Mouse (Mus musculus): ENCODE measurements around the gene Lrmp.
"Not testable (repeated sequence)": the region's sequence is repeated elsewhere in the genome, so short reads cannot be mapped to it uniquely, and the experiment has no call there.

Gene Lrmp

DNA sequence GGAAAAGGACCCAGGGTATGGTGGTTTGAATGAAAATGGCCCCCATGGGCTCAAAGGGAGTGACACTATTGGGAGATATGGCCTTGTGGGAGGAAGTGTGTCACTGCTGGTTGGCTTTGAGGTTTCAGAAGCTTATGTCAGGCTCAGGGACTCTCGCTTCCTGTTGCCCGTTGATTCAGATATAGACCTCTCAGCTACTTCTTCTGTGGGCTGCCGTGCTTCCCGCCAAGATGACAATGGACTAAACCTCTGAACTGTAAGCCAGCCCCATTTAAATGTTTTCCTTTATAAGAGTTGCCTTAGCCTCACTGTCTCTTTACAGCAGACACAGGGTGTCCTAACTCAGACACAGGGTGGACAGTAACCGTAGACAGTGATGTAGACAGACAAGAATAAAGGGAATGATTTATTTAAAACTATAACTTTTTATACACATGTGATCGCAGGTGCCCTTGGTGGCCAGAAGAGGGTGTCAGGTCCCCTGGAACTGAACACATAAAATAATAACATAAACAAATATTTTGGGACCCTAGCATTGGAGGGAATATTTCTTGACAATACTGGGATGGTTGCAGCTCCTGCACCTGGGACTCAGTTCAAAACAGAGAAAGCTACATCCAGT is at the start of gene Lrmp:
Gene Lrmp, plus strand, starts transcription at position 178 of the 622 bp plus-strand sequence.
- peak in 1 of 2 experiments; percentile 57 for DNase-seq (ENCODE audit: low spot score in 2 of 2)

DNA sequence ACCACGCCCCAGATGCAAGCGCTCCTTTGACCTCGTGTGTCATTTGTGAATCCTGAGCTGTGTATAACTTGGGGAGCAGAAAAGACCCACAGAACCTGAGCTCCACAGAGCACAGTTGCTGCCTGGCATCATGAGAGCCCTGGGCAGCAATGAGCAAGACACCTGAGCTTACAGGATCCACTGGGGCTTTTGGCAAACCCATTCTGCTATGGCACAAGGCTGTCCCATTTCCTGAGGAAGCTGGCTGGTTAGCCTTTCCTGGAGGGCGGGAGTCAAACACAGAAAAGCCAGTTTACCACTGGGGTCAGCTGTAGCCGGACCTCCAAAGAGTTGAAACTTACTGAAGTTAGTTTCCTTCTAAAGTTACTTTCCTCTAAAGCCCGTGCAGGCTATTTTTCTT is 49.0 kb upstream of the Lrmp start:
- DNase-seq (ENCODE audit: low spot score in 2 of 2) = no peak

DNA sequence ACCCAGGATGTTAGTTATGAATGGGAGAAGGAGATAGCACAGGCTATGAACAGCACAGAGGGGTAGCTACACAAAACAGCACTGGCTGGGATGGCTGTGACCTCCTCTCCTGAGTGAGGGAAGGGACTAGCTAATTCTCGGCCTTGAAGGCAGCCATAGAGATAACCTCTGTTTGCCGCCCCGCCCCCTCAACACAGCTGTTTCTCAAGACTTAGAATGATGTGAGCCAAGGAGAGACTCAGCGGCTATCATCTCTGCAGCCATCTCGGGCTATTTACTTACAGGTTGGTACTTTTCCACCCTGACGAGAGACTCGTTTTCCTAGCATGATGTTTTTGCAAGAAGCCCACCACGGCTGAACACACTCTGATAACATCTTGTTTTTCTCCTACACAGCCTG is 47.8 kb upstream of the Lrmp start:
- DNase-seq (ENCODE audit: low spot score in 2 of 2) = no peak

GRCm38 (mm10) chr6:145069397-145069796 is 46.1 kb upstream of the Lrmp start:
- no peak for DNase-seq (ENCODE audit: low spot score in 2 of 2)

DNA sequence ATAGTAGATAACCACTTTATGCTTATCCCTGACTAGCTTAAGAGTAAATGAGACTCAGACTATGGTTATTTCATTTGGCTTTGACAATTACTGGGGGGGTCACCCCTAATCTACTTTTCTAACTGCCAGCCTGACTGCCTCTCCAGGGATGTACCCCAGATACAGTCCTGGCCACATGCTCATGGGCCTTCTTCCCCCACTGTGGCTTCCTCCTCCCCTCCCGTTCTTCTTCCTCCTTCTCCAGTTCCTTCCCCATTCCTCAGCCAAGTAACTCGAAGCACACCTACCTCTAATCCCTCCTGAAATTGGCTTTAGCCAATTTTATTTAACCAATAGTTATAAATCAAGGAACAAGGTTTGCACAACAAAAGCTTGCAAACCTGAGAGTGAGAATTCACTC is 45.5 kb upstream of the Lrmp start:
- no peak for DNase-seq (ENCODE audit: low spot score in 2 of 2)

DNA sequence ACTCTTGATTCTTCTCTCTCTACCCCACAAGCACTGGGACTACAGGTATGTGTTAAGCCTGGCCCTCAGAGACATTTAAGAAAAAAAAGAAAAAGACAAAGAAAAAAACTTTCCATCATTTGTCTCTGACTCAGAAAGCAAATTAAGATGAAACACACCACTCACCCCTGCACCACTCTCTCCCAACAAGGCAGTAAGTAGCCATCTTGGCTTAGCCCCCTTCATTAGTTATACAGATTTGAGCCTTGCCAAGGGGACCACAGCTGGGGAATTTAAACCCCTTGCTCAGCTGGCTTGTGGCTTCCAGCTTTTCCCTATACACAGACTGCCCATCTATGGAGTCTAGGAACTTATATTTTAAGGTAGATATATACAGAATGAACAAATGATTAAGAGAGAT is 41.0 kb upstream of the Lrmp start:
- DNase-seq (ENCODE audit: low spot score in 2 of 2) = no peak

GRCm38 (mm10) chr6:145075088-145075547 is 40.3 kb upstream of the Lrmp start:
- DNase-seq (ENCODE audit: low spot score in 2 of 2) = no peak

- peak in 1 of 2 experiments; percentile 28 for DNase-seq (ENCODE audit: low spot score in 2 of 2)
Observed at GRCm38 (mm10) chr6:145075548-145076224, 39.8 kb upstream of the Lrmp start, which contains the start of gene Bcat1. Bcat1 (minus strand) TSS chr6:145076184.

GRCm38 (mm10) chr6:145076286-145076685 is 39.2 kb upstream of the Lrmp start:
- DNase-seq (ENCODE audit: low spot score in 2 of 2) = no peak

DNA sequence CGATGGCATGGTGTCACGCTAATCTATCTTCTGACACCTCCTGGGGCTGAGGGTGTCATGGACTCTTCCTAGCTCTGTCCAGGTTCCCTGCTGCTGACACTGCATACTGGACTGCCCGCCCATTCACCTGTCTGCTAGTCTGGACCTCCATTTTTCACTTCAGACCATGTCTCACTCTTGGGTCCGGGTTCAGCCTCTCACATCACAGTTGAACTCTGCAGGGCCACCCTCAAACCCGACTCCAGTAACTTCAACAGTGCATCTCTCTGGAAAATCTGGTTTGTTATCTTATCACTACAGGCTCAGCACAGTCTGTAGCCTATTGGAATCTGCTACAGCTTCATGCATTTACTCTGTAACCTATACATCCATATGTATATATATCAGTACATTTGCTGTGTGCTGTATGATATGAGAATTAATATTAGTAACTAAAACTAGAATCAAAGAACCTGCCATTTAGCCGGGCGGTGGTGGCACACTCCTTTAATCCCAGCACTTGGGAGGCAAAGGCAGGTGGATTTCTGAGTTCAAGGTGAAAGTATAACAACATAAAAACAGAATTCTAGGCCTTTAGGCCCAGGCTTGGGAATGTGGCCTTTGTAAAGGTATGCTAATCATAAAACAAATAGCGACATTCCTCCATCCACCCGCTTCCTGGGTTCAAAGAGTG is 36.2 kb upstream of the Lrmp start:
- DNase-seq (ENCODE audit: low spot score in 2 of 2) = no peak

GRCm38 (mm10) chr6:145081721-145082120 is 33.7 kb upstream of the Lrmp start:
- no peak for DNase-seq (ENCODE audit: low spot score in 2 of 2)

- no peak for DNase-seq (ENCODE audit: low spot score in 2 of 2)
Observed at GRCm38 (mm10) chr6:145084343-145085117, 30.9 kb upstream of the Lrmp start.

DNA sequence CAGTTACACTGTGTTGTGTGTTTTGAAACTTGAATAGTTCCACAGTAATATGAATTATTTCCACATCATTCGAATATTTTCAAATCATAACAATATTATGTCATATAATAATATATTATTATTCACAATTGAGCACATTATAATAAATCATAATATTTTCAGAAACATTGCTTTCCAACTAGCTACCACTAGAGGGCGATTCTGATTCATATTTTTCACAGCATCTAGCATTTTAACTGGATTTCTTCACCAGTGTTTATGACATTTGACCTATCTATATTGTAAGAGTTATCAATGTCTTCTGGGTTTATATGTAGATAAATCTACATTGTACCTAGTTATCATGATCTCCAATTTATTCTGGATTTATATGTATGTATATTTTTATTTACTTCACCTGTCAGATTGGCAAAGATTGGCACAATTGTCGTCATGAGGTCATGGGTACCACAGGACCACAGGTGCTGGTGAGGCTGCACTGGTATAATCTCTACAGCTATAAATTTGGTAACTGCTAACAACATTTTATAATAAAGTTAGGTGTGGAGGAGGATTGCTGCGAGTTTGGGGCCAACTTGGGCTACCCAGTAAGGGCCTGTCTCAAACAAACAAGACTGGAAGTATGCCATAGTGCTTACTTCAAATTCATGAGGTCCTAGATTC is 26.9 kb upstream of the Lrmp start:
- DNase-seq (ENCODE audit: low spot score in 2 of 2) = no peak

GRCm38 (mm10) chr6:145089373-145089772 is 26.1 kb upstream of the Lrmp start:
- no peak for DNase-seq (ENCODE audit: low spot score in 2 of 2)

- no peak for DNase-seq (ENCODE audit: low spot score in 2 of 2)
Observed at GRCm38 (mm10) chr6:145090201-145090863, 25.1 kb upstream of the Lrmp start.

DNA sequence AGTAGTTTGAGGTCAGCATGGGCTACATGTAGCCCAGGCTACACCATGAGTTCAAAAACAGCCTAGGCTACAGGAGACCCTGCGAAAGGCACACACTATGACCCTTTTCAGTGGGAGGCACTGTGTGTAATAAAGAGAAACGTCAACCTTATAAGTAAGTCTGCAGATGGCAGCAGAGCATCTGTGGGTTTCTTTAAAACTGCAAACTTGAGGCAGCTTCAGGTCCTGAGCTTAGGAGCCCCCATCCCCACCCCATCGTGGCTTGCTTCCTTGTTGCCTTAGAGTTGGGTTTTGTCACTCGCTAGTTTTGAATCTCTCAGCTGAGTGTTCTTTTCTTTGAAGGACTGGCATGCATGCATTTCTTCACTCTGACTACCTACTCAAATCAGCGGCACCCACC is 24.5 kb upstream of the Lrmp start:
- no peak for DNase-seq (ENCODE audit: low spot score in 2 of 2)

DNA sequence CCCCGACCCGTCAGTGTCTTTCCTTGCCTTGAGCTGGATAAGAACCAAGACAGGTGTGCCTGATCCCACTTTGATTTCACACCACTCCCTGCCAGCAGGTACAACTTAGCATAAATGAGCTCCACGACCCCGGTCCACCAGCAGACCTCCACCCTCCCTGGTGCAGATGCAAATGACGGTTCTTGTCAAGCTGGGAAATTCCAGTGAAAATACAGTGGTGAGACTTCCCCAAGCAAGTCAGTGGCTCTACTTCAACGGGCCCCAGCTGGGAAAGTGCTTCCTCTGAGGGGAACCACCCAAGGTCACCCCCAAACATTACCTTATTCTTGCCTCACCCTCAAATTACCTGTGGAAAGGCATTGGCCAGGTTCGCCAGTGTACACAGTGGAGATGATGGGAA is 23.5 kb upstream of the Lrmp start:
- DNase-seq (ENCODE audit: low spot score in 2 of 2) = no peak

DNA sequence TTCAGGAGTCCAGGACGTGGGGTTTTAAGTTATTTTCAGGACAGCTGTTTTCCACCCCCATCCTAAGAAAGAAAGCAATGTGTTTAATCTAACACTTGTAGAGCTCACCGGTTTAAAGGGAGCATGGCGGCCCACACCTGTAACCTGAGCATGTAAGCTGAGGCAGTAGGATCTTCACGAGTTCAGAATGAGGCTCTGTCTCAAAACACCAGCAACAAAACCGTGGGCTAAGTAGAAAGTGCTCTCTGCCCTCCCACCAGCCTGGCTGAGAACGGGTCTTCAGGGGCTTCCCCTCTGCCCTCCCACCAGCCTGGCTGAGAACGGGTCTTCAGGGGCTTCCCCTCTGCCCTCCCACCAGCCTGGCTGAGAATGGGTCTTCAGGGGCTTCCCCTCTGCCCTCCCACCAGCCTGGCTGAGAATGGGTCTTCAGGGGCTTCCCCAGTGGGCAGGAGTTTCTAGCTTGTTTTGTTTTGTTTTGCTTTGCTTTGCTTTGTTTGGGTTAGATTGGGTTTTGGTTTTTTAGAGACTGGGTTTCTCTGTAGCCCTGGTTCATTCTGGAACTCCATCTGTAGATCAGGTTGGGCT is 22.3 kb upstream of the Lrmp start:
- DNase-seq (ENCODE audit: low spot score in 2 of 2) = not testable (repeated sequence)

DNA sequence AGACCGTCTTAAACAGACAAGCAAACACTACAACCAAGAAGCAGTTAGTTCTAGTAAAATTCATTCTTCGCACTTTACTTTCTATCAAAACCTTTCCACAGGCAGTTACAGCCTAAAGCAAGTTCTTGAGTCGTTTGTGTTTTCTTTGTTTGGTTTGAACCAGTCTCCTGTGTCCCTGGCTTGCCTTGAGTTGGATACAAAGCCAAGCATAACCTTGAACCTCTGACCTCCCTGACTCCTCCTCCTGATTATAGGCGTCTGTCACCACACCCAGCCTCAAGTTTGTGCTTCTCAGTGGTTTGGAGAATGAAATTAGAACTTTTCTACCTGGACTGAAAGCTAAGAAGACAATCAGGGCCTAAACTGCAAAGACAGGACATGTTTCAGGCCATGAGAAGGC is 21.0 kb upstream of the Lrmp start:
- DNase-seq (ENCODE audit: low spot score in 2 of 2) = no peak

GRCm38 (mm10) chr6:145100923-145101322 is 14.5 kb upstream of the Lrmp start:
- DNase-seq (ENCODE audit: low spot score in 2 of 2) = peak in 1 of 2 experiments; percentile 46

Measured in spleen, postnatal 10 days (tissue).